Mouse (Mus musculus) testis, adult 2 months (tissue): Measurements from ENCODE around the gene Ugt2a2. TPM values are rescaled to one million over a fixed set of nuclear protein-coding genes. Genes with fewer than 3 reads are reported as not detected.
"Not testable (repeated sequence)": the region's sequence is repeated elsewhere in the genome, so short reads cannot be mapped to it uniquely, and the experiment has no call there.

ENCODE experiments used
- H3K27ac ChIP-seq: fragments of 200-500 bp; 2 replicates; pipeline ENCODE4 v1.5.1; 2012; ENCODE audit warnings: low read depth, low read length; ENCODE audit not compliant: control insufficient read depth, insufficient read depth
- H3K27me3 ChIP-seq: fragments of 200-500 bp; 2 replicates; pipeline ENCODE4 v1.6.1; 2012; ENCODE audit warnings: mild to moderate bottlenecking, low read length, moderate library complexity; ENCODE audit not compliant: control insufficient read depth, insufficient read depth
- H3K36me3 ChIP-seq: fragments of 200-500 bp; 2 replicates; pipeline ENCODE4 v1.6.1; 2012; ENCODE audit warnings: mild to moderate bottlenecking, low read length; ENCODE audit not compliant: control insufficient read depth, insufficient read depth
- H3K4me1 ChIP-seq: fragments of 200-500 bp; 2 replicates; pipeline ENCODE4 v1.6.1; 2012; ENCODE audit warnings: low read length; ENCODE audit not compliant: control insufficient read depth, insufficient read depth
- H3K4me3 ChIP-seq: fragments of 200-500 bp; 2 replicates; pipeline ENCODE4 v1.5.1; 2012; ENCODE audit warnings: low read depth, mild to moderate bottlenecking, low read length, moderate library complexity, mixed read lengths; ENCODE audit not compliant: control insufficient read depth
- CTCF ChIP-seq: fragments of 200-500 bp; IDR thresholded peaks from 2 replicates; pipeline ENCODE4 v1.5.1; 2012; ENCODE audit warnings: low read depth, mild to moderate bottlenecking, inconsistent platforms, low read length, moderate library complexity; ENCODE audit not compliant: control insufficient read depth, insufficient read depth, insufficient replicate concordance
- POLR2A ChIP-seq: fragments of 200-500 bp; IDR thresholded peaks from 2 replicates; pipeline ENCODE4 v1.6.1; 2012; ENCODE audit warnings: low read depth, mild to moderate bottlenecking, inconsistent platforms, low read length, moderate library complexity; ENCODE audit not compliant: control insufficient read depth
- polyA plus RNA-seq: library from polyadenylated mRNA; depleted of rRNA; stranded (reverse); fragments of >200 nt; gene quantifications from 2 replicates; pipeline ENCODE4 v1.2.3, GENCODE M21; 2012; rRNA removed

Gene Ugt2a2
- polyA plus RNA-seq, 1 experiment, result not detected

GRCm38 (mm10) chr5:87458810-87459209 lies 23.2 kb downstream of the Ugt2a2 start:
- no peaks in the 10 kb centered on the region for H3K4me1 ChIP-seq
- no peaks in the 10 kb centered on the region for H3K27me3 ChIP-seq
- no peak overlapping the region for H3K4me3 ChIP-seq
- no peak for TF ChIP-seq POLR2A
- TF ChIP-seq CTCF, result no peak
- no peaks in the 10 kb centered on the region for H3K36me3 ChIP-seq
- H3K27ac ChIP-seq, result no peak overlapping the region

- no peaks in the 10 kb centered on the region for H3K36me3 ChIP-seq
- no peak overlapping the region for H3K4me3 ChIP-seq
- H3K4me1 ChIP-seq, result no peaks in the 10 kb centered on the region
- no peak overlapping the region for H3K27ac ChIP-seq
- TF ChIP-seq CTCF (no peak), POLR2A (no peak)
- no peaks in the 10 kb centered on the region for H3K27me3 ChIP-seq
Measured at GRCm38 (mm10) chr5:87457701-87458100, 24.4 kb downstream of the Ugt2a2 start.

GRCm38 (mm10) chr5:87456216-87456850 lies 25.7 kb downstream of the Ugt2a2 start:
- Histone ChIP-seq H3K27me3 (no peaks in the 10 kb centered on the region), H3K4me1 (no peaks in the 10 kb centered on the region), H3K27ac (no peak overlapping the region), H3K4me3 (no peak overlapping the region), H3K36me3 (no peaks in the 10 kb centered on the region)
- TF ChIP-seq POLR2A (no peak), CTCF (no peak)

GRCm38 (mm10) chr5:87455519-87455918 lies 26.5 kb downstream of the Ugt2a2 start:
- H3K27ac ChIP-seq, result no peak overlapping the region
- H3K4me3 ChIP-seq, result no peak overlapping the region
- no peaks in the 10 kb centered on the region for H3K4me1 ChIP-seq
- no peaks in the 10 kb centered on the region for H3K36me3 ChIP-seq
- no peak for TF ChIP-seq CTCF
- no peak for TF ChIP-seq POLR2A
- no peaks in the 10 kb centered on the region for H3K27me3 ChIP-seq

GRCm38 (mm10) chr5:87452514-87452913 lies 29.5 kb downstream of the Ugt2a2 start:
- H3K36me3 ChIP-seq, H3K4me1 ChIP-seq, H3K4me3 ChIP-seq, H3K27me3 ChIP-seq, H3K27ac ChIP-seq: not testable (repeated sequence)

- Histone ChIP-seq H3K27ac (no peak overlapping the region), H3K27me3 (no peaks in the 10 kb centered on the region), H3K36me3 (no peaks in the 10 kb centered on the region), H3K4me1 (no peaks in the 10 kb centered on the region), H3K4me3 (no peak overlapping the region)
- TF ChIP-seq POLR2A, result no peak
- no peak for TF ChIP-seq CTCF
Measured at GRCm38 (mm10) chr5:87436264-87436663, 45.8 kb downstream of the Ugt2a2 start.

- Histone ChIP-seq H3K36me3 (no peaks in the 10 kb centered on the region), H3K27ac (no peak overlapping the region), H3K4me3 (no peak overlapping the region), H3K27me3 (no peaks in the 10 kb centered on the region), H3K4me1 (no peaks in the 10 kb centered on the region)
- TF ChIP-seq POLR2A (no peak), CTCF (no peak)
Measured at GRCm38 (mm10) chr5:87425676-87426075, 56.4 kb downstream of the Ugt2a2 start.

- not testable (repeated sequence) for H3K27me3 ChIP-seq, H3K4me3 ChIP-seq, H3K27ac ChIP-seq, H3K4me1 ChIP-seq, H3K36me3 ChIP-seq
Measured at GRCm38 (mm10) chr5:87424041-87424440, 58.0 kb downstream of the Ugt2a2 start, which contains the start of gene Ugt2b38. TSS of gene Ugt2b38 (minus strand) at chr5:87424203.

Other genes starting within 250 kb of the Ugt2a2 start
- gene Ugt2b37, start 227.5 kb downstream of the Ugt2a2 start, polyA plus RNA-seq, result not detected in 2 replicates
- not detected in 2 replicates for gene Ugt2a3, start 145.1 kb downstream of the Ugt2a2 start, polyA plus RNA-seq
- not detected in 2 replicates for gene Ugt2b38, start 58.1 kb downstream of the Ugt2a2 start, polyA plus RNA-seq
- not detected in 2 replicates for gene Gm43638, start 4.5 kb upstream of the Ugt2a2 start, polyA plus RNA-seq
- not detected in 2 replicates for gene Ugt2a1, start 8.6 kb upstream of the Ugt2a2 start, polyA plus RNA-seq
- not detected in 2 replicates for gene Sult1b1, start 55.9 kb upstream of the Ugt2a2 start, polyA plus RNA-seq
- gene Sult1d1, start 86.8 kb upstream of the Ugt2a2 start, polyA plus RNA-seq, result not detected in 2 replicates
- 0.99 and 1.5 TPM in 2 replicates for gene Sult1e1, start 109.3 kb upstream of the Ugt2a2 start, polyA plus RNA-seq
- gene Csn1s1, start 183.9 kb upstream of the Ugt2a2 start, polyA plus RNA-seq, result not detected in 2 replicates
- gene Csn2, start 217.4 kb upstream of the Ugt2a2 start, polyA plus RNA-seq, result 0.31 and 0.64 TPM in 2 replicates